Comparison of ENCODE assay signal across 14 mouse cellular contexts in the genomic region with DNA sequence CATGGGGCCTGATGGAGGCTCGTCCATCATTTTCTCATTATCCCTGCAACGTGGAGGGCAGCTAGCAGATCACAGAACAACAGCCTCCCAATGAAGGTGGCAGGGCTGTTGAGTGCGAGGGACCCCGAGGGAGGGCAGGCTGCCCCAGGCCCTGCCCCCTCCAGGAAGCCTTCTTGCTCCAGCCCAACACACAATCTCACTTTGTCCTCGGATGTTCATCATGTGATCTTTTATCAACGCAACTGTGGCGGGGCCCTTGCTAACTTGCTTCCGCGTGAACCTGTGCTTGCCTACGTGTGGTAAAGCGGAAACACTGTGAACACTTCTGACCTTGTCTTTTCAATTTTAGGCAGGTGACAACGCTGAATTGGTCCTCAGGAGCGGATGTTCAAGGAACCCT.
DNase-seq lines count a peak whose midpoint lies in the region; ATAC-seq lines count a peak whose summit lies in the region.
"Had no signal": no experiment of that assay in that cellular context is flagged by ENCODE, and none has a peak within 500 bp of the region (broad histone marks: within the 10 kb centered on the region; RNA-seq: fewer than 3 reads in every experiment).

No protein-coding gene starts in this region.

- H3K36me3 ChIP-seq in forebrain, embryonic 13.5 days (ENCODE audit: poor library complexity, severe bottlenecking), result peaks cover 22% of the 10 kb centered on the region
- H3K36me3 ChIP-seq in forebrain, embryonic 10.5 days (replicated peaks), result peaks cover 68% of the 10 kb centered on the region
- 0 out of 2 replicates have a peak, but pooled peaks cover 5% of the 10 kb centered on the region for H3K36me3 ChIP-seq in intestine, embryonic 15.5 days
- H3K36me3 ChIP-seq in intestine, embryonic 16.5 days (ENCODE audit: control insufficient read depth, insufficient read depth, low read length), result no peaks in the 10 kb centered on the region
- H3K36me3 ChIP-seq: liver, embryonic 15.5 days had no signal

- DNase-seq in forebrain, embryonic 10.5 days (ENCODE audit: extremely low spot score, low spot score), result no peak
- peak; percentile 4 for DNase-seq in right cerebral cortex, postnatal 25 days
- no peak for DNase-seq in right cerebral cortex, postnatal 36 days (ENCODE audit: low spot score in 2 of 2)
- DNase-seq in spleen, postnatal 10 days (ENCODE audit: low spot score in 2 of 2), result no peak
- DNase-seq: adrenal gland, adult 8-10 months; B cell, adult 2 months; cerebellum, adult 9-11 months; thymus, postnatal 25 days had no signal

- peak overlapping the region; percentile 40; the same call in 1 of the 2 replicates for H3K27ac ChIP-seq in forebrain, embryonic 13.5 days
- no peak overlapping the region for H3K27ac ChIP-seq in forebrain, embryonic 10.5 days
- H3K27ac ChIP-seq in intestine, embryonic 15.5 days, result 0 out of 2 replicates have a peak overlapping the region, but pooled peaks have one; percentile 60
- no peak overlapping the region for H3K27ac ChIP-seq in intestine, embryonic 16.5 days (ENCODE audit: low read length)
- H3K27ac ChIP-seq: kidney, postnatal 0 days; liver, embryonic 15.5 days had no signal

- WGBS in forebrain, embryonic 13.5 days, result 85% methylated on average over 13 of the region's 13 CpGs
- 87% methylated on average over 13 of the region's 13 CpGs for WGBS in forebrain, embryonic 10.5 days
- WGBS in intestine, embryonic 15.5 days, result 62% methylated on average over 13 of the region's 13 CpGs
- 64% methylated on average over 13 of the region's 13 CpGs for WGBS in intestine, embryonic 16.5 days

- no peak overlapping the region for H3K4me3 ChIP-seq in forebrain, embryonic 13.5 days
- H3K4me3 ChIP-seq in forebrain, embryonic 10.5 days, result no peak overlapping the region
- no peak overlapping the region for H3K4me3 ChIP-seq in intestine, embryonic 15.5 days (replicated peaks)
- no peak overlapping the region for H3K4me3 ChIP-seq in intestine, embryonic 16.5 days (ENCODE audit: low read length)
- H3K4me3 ChIP-seq: embryonic facial prominence, embryonic 12.5 days; liver, embryonic 15.5 days had no signal

- H3K27me3 ChIP-seq in forebrain, embryonic 13.5 days, result no peaks in the 10 kb centered on the region
- 0 out of 2 replicates have a peak, but pooled peaks cover 5% of the 10 kb centered on the region for H3K27me3 ChIP-seq in forebrain, embryonic 10.5 days (ENCODE audit: poor library complexity, severe bottlenecking)
- H3K27me3 ChIP-seq in intestine, embryonic 15.5 days (replicated peaks), result no peaks in the 10 kb centered on the region
- H3K27me3 ChIP-seq in intestine, embryonic 16.5 days (replicated peaks; ENCODE audit: control insufficient read depth, insufficient read depth, low read length), result no peaks in the 10 kb centered on the region
- H3K27me3 ChIP-seq: embryonic facial prominence, embryonic 12.5 days; liver, embryonic 15.5 days had no signal

- H3K4me2 ChIP-seq in forebrain, embryonic 13.5 days, result no peak overlapping the region
- H3K4me2 ChIP-seq in intestine, embryonic 15.5 days (replicated peaks), result no peak overlapping the region
- H3K4me2 ChIP-seq in intestine, embryonic 16.5 days (ENCODE audit: low read depth, low read length), result no peak overlapping the region
- H3K4me2 ChIP-seq: embryonic facial prominence, embryonic 12.5 days; liver, embryonic 15.5 days had no signal

- ATAC-seq in forebrain, embryonic 13.5 days, result no peak
- ATAC-seq in intestine, embryonic 15.5 days, result no peak
- no peak for ATAC-seq in intestine, embryonic 16.5 days

- H3K9me3 ChIP-seq in forebrain, embryonic 13.5 days (replicated peaks), result no peaks in the 10 kb centered on the region
- no peaks in the 10 kb centered on the region for H3K9me3 ChIP-seq in forebrain, embryonic 10.5 days
- H3K9me3 ChIP-seq in intestine, embryonic 15.5 days, result no peaks in the 10 kb centered on the region
- no peaks in the 10 kb centered on the region for H3K9me3 ChIP-seq in intestine, embryonic 16.5 days (ENCODE audit: control insufficient read depth, low read length)
- H3K9me3 ChIP-seq: embryonic facial prominence, embryonic 12.5 days; liver, embryonic 15.5 days had no signal

- H3K4me1 ChIP-seq in forebrain, embryonic 13.5 days, result peaks cover 54% of the 10 kb centered on the region
- peaks cover 40% of the 10 kb centered on the region for H3K4me1 ChIP-seq in forebrain, embryonic 10.5 days
- peaks cover 37% of the 10 kb centered on the region for H3K4me1 ChIP-seq in intestine, embryonic 15.5 days (replicated peaks)
- H3K4me1 ChIP-seq in intestine, embryonic 16.5 days (ENCODE audit: control insufficient read depth, insufficient read depth, low read length), result peaks cover 34% of the 10 kb centered on the region
- H3K4me1 ChIP-seq: liver, embryonic 15.5 days had no signal

- no peak overlapping the region for H3K9ac ChIP-seq in forebrain, embryonic 13.5 days
- no peak overlapping the region for H3K9ac ChIP-seq in intestine, embryonic 15.5 days
- no peak overlapping the region for H3K9ac ChIP-seq in intestine, embryonic 16.5 days (ENCODE audit: low read depth, low read length)
- H3K9ac ChIP-seq: embryonic facial prominence, embryonic 12.5 days; liver, embryonic 15.5 days had no signal

Comparison
In these comparisons a context has a peak if more than half of its experiments do, and no peak if none do; other contexts are left out.
1. H3K27ac ChIP-seq: peak in forebrain, embryonic 13.5 days (single experiment) and intestine, embryonic 15.5 days (single experiment); none in forebrain, embryonic 10.5 days (single experiment) and intestine, embryonic 16.5 days (single experiment).